Mouse (Mus musculus) heart, postnatal 4 days (tissue): ENCODE data around the gene Syvn1. TPM values are rescaled to one million over a fixed set of nuclear protein-coding genes. Genes with fewer than 3 reads are reported as not detected.
"Not testable (repeated sequence)": the region's sequence is repeated elsewhere in the genome, so short reads cannot be mapped to it uniquely, and the experiment has no call there.

Experiments used
- DNase-seq: peaks from one replicate; pipeline ENCODE4 v3.0.0; 2021
- total RNA-seq, 2 experiments: library from RNA; stranded (reverse); gene quantifications; 2 replicates each; pipeline ENCODE4 v1.2.3; 2021

Syvn1 gene
- total RNA-seq, 2 experiments from 2014 or later = 16.2 to 16.4 TPM

- no peak for DNase-seq
These were observed 4.1 kb upstream of the Syvn1 start for GRCm38 (mm10) chr19:6042293-6042692.

- DNase-seq = not testable (repeated sequence)
These were observed 2.3 kb upstream of the Syvn1 start for GRCm38 (mm10) chr19:6044102-6044501.

GRCm38 (mm10) chr19:6045366-6046293, 746 bp upstream of the Syvn1 start:
- no peak for DNase-seq

- DNase-seq = no peak
These were observed 950 bp downstream of the Syvn1 start for GRCm38 (mm10) chr19:6047154-6047898.

GRCm38 (mm10) chr19:6047899-6048166, 1.5 kb downstream of the Syvn1 start:
- DNase-seq = no peak

GRCm38 (mm10) chr19:6048681-6049410, 2.5 kb downstream of the Syvn1 start:
- DNase-seq = no peak

GRCm38 (mm10) chr19:6052516-6052915, 6.1 kb downstream of the Syvn1 start:
- no peak for DNase-seq

GRCm38 (mm10) chr19:6054296-6054695, 7.9 kb downstream of the Syvn1 start:
- DNase-seq = no peak

- DNase-seq = no peak
These were observed 10.3 kb downstream of the Syvn1 start for GRCm38 (mm10) chr19:6056696-6057095.

- DNase-seq = peak; percentile 99
These were observed 11.1 kb downstream of the Syvn1 start, which contains the start of the genes Mrpl49 and Fau for GRCm38 (mm10) chr19:6057313-6058096. Mrpl49 (minus strand) TSS chr19:6057785. Fau (plus strand) TSS chr19:6057844.

GRCm38 (mm10) chr19:6058513-6058912, 12.1 kb downstream of the Syvn1 start:
- DNase-seq = no peak

- no peak for DNase-seq
These were observed 12.6 kb downstream of the Syvn1 start for GRCm38 (mm10) chr19:6058966-6059365.

GRCm38 (mm10) chr19:6061021-6061533, 14.7 kb downstream of the Syvn1 start, which contains the start of gene Znhit2:
Znhit2 (plus strand) TSS chr19:6061192.
- DNase-seq = peak; percentile 94

GRCm38 (mm10) chr19:6061641-6062302, 15.4 kb downstream of the Syvn1 start:
- peak; percentile 49 for DNase-seq

- DNase-seq = no peak
These were observed 16.0 kb downstream of the Syvn1 start for GRCm38 (mm10) chr19:6062418-6062817.

GRCm38 (mm10) chr19:6063081-6063480, 16.7 kb downstream of the Syvn1 start:
- no peak for DNase-seq

GRCm38 (mm10) chr19:6066571-6066970, 20.2 kb downstream of the Syvn1 start:
- DNase-seq = no peak

- peak; percentile 86 for DNase-seq
These were observed 20.8 kb downstream of the Syvn1 start for GRCm38 (mm10) chr19:6067011-6067723.

- DNase-seq = peak; percentile 91
These were observed 21.5 kb downstream of the Syvn1 start, which contains the start of gene Tm7sf2 for GRCm38 (mm10) chr19:6067724-6068415. Tm7sf2 (minus strand) TSS chr19:6068373.

- DNase-seq = no peak
These were observed 22.6 kb downstream of the Syvn1 start for GRCm38 (mm10) chr19:6068951-6069350.
